Mouse (Mus musculus) cortical plate, adult 2 months (tissue): ENCODE results near the gene Armc10.

Experiments
- CTCF ChIP-seq: fragments of 200-500 bp; IDR thresholded peaks from 2 replicates; pipeline ENCODE4 v1.5.1; 2011; ENCODE audit warnings: mild to moderate bottlenecking, control low read depth, low read length; ENCODE audit not compliant: insufficient read depth; ENCODE audit errors: extremely low read depth
- POLR2A ChIP-seq: fragments of 200-500 bp; IDR thresholded peaks from 2 replicates; pipeline ENCODE4 v1.6.1; 2011; ENCODE audit warnings: mild to moderate bottlenecking, low read length, control low read depth; ENCODE audit not compliant: insufficient read depth; ENCODE audit errors: extremely low read depth

- TF ChIP-seq POLR2A: no peak
- TF ChIP-seq CTCF: no peak
These were observed 60.9 kb downstream of the Armc10 start for GRCm38 (mm10) chr5:21706546-21706945.
